Mouse (Mus musculus) kidney, postnatal 14 days (tissue): ENCODE data around the gene Pigz.

ENCODE experiments used
- DNase-seq: peaks from one replicate; pipeline ENCODE4 v3.0.0; 2022; ENCODE audit warnings: mixed read lengths

The Pigz gene

GRCm38 (mm10) chr16:31933751-31934549 is at the start of gene Pigz:
Gene Pigz, plus strand, starts transcription at chr16:31933851.
- DNase-seq: peak; percentile 54

- no peak for DNase-seq
Observed at GRCm38 (mm10) chr16:31883902-31884301, 49.7 kb upstream of the Pigz start.

GRCm38 (mm10) chr16:31890907-31891306 is 42.7 kb upstream of the Pigz start:
- DNase-seq: no peak

- no peak for DNase-seq
Observed at GRCm38 (mm10) chr16:31893396-31894141, 40.1 kb upstream of the Pigz start.

GRCm38 (mm10) chr16:31896971-31897774 is 36.5 kb upstream of the Pigz start:
- DNase-seq: peak; percentile 56

GRCm38 (mm10) chr16:31898546-31899326 is 34.9 kb upstream of the Pigz start:
- DNase-seq: no peak

GRCm38 (mm10) chr16:31901886-31902285 is 31.8 kb upstream of the Pigz start:
- no peak for DNase-seq

GRCm38 (mm10) chr16:31903239-31903638 is 30.4 kb upstream of the Pigz start:
- DNase-seq: no peak

GRCm38 (mm10) chr16:31905331-31905730 is 28.3 kb upstream of the Pigz start:
- DNase-seq: no peak

- DNase-seq: no peak
Observed at GRCm38 (mm10) chr16:31905891-31906825, 27.5 kb upstream of the Pigz start.

- peak; percentile 57 for DNase-seq
Observed at GRCm38 (mm10) chr16:31906896-31907295, 26.8 kb upstream of the Pigz start.

- no peak for DNase-seq
Observed at GRCm38 (mm10) chr16:31908959-31909358, 24.7 kb upstream of the Pigz start.

- DNase-seq: peak; percentile 22
Observed at GRCm38 (mm10) chr16:31910281-31910847, 23.3 kb upstream of the Pigz start.

- peak; percentile 27 for DNase-seq
Observed at GRCm38 (mm10) chr16:31917776-31918175, 15.9 kb upstream of the Pigz start.

GRCm38 (mm10) chr16:31918248-31918724 is 15.4 kb upstream of the Pigz start:
- DNase-seq: peak; percentile 86

GRCm38 (mm10) chr16:31924368-31924767 is 9.3 kb upstream of the Pigz start:
- no peak for DNase-seq

- DNase-seq: no peak
Observed at GRCm38 (mm10) chr16:31926091-31926490, 7.6 kb upstream of the Pigz start.

GRCm38 (mm10) chr16:31926547-31927182 is 7.0 kb upstream of the Pigz start:
- DNase-seq: no peak

- DNase-seq: no peak
Observed at GRCm38 (mm10) chr16:31927412-31927811, 6.2 kb upstream of the Pigz start.

- no peak for DNase-seq
Observed at GRCm38 (mm10) chr16:31931330-31931729, 2.3 kb upstream of the Pigz start.
